Mouse (Mus musculus): ENCODE measurements around the gene Trip6.

GRCm38 (mm10) chr5:137338663-137339289 is 24.6 kb upstream of the Trip6 start:
- TF ChIP-seq CTCF (IDR thresholded peaks at IDR 0.05; ENCODE audit: low read depth) (no peak), EP300 (IDR thresholded peaks at IDR 0.05; ENCODE audit: low read depth) (0 out of 2 replicates have a peak, but pooled peaks have one; percentile 10)
